Mouse (Mus musculus) neural tube, embryonic 12.5 days (tissue): ENCODE results near the gene H2afy2. TPM values are rescaled to one million over a fixed set of nuclear protein-coding genes. Genes with fewer than 3 reads are reported as not detected.

ENCODE experiments used
- ATAC-seq: fragments of 200-750 bp; cut with Nextera tagmentation; 2 replicates; pipeline ENCODE4 v1.8.0; 2017; ENCODE audit warnings: low read depth, mild to moderate bottlenecking, moderate TSS enrichment, moderate library complexity; ENCODE audit not compliant: low FRiP score
- H3K27ac ChIP-seq: fragments of 300-500 bp; sonication (generic); 2 replicates; pipeline ENCODE4 v1.5.1; 2016
- H3K27me3 ChIP-seq: fragments of 300-500 bp; sonication (generic); replicated peaks from 2 replicates; pipeline ENCODE4 v1.6.1; 2016; ENCODE audit warnings: mild to moderate bottlenecking
- H3K36me3 ChIP-seq: fragments of 300-500 bp; sonication (generic); 2 replicates; pipeline ENCODE4 v1.6.1; 2016; ENCODE audit warnings: mild to moderate bottlenecking
- H3K4me1 ChIP-seq: fragments of 300-500 bp; sonication (generic); 2 replicates; pipeline ENCODE4 v1.6.1; 2016
- H3K4me2 ChIP-seq: fragments of 300-500 bp; sonication (generic); replicated peaks from 2 replicates; pipeline ENCODE4 v1.6.1; 2016; ENCODE audit warnings: mild to moderate bottlenecking
- H3K4me3 ChIP-seq: fragments of 300-500 bp; sonication (generic); 2 replicates; pipeline ENCODE4 v1.5.1; 2016
- H3K9ac ChIP-seq: fragments of 300-500 bp; sonication (generic); 2 replicates; pipeline ENCODE4 v1.6.1; 2016; ENCODE audit warnings: mild to moderate bottlenecking
- H3K9me3 ChIP-seq: fragments of 300-500 bp; sonication (generic); 2 replicates; pipeline ENCODE4 v1.6.1; 2016; ENCODE audit warnings: mild to moderate bottlenecking
- WGBS: fragments of 180-500 bp; shearing (Covaris S2); methylation state at CpG from one replicate; pipeline ENCODE4 v1.1.7; 2016; 5-methylcytosine and 5-hydroxymethylcytosine counted together
- polyA plus RNA-seq: library from polyadenylated mRNA; unstranded; fragments of >200 nt; fragmentation: Nextera tagmentation; extraction: Ambion mirVana; gene quantifications from 2 replicates; pipeline ENCODE4 v1.2.1, GENCODE M21; 2016

The H2afy2 gene
- polyA plus RNA-seq, result 333 and 346 TPM in 2 replicates

- peak within 1 kb of the TSS; percentile 98 for H3K27ac ChIP-seq
- no peaks in the 10 kb centered on the region for H3K36me3 ChIP-seq
- peak within 1 kb of the TSS; percentile 84 for H3K4me3 ChIP-seq
- H3K4me2 ChIP-seq, result peak within 1 kb of the TSS; percentile 55
- H3K4me1 ChIP-seq, result peaks cover 16% of the 10 kb centered on the region
- peak within 1 kb of the TSS; percentile 99 for H3K9ac ChIP-seq
- H3K27me3 ChIP-seq, result no peaks in the 10 kb centered on the region
- ATAC-seq, result peak; percentile 81
- no peaks in the 10 kb centered on the region for H3K9me3 ChIP-seq
- under 1% methylated on average over 50 of the region's 50 CpGs for WGBS
These were observed at the start of gene H2afy2 for GRCm38 (mm10) chr10:61783621-61784251. H2afy2 (minus strand) TSS chr10:61784147.

GRCm38 (mm10) chr10:61832713-61833112 is 48.8 kb upstream of the H2afy2 start:
- ATAC-seq, result no peak
- Histone ChIP-seq H3K36me3 (no peaks in the 10 kb centered on the region), H3K27me3 (no peaks in the 10 kb centered on the region), H3K9ac (no peak overlapping the region), H3K4me2 (no peak overlapping the region), H3K4me1 (no peaks in the 10 kb centered on the region), H3K4me3 (no peak overlapping the region), H3K27ac (no peak overlapping the region), H3K9me3 (no peaks in the 10 kb centered on the region)
- WGBS, result 87% methylated on average over 11 of the region's 11 CpGs

DNA sequence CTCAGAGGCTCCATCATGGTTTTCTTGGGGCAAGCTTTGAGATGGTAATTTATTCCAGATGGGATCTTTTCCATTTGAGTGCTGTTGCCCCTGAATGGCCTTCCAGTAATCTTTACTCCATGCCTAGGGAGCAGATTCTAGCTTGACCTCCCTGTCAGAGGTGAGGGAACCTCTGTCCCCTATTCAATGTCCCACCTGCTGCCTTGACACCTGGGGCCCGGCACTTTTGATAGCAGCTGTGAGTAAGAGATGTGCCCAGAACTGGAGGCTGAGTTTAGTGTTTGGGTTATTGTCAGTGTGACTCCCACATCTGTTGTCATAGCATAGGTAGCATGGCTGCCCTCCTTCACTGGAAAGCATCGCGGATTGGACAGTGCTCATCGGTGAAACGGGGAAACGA is 47.8 kb upstream of the H2afy2 start:
- Histone ChIP-seq H3K9ac (no peak overlapping the region), H3K36me3 (no peaks in the 10 kb centered on the region), H3K4me3 (no peak overlapping the region), H3K4me1 (0 out of 2 replicates have a peak, but pooled peaks cover 8% of the 10 kb centered on the region), H3K4me2 (no peak overlapping the region), H3K27me3 (no peaks in the 10 kb centered on the region), H3K27ac (no peak overlapping the region), H3K9me3 (no peaks in the 10 kb centered on the region)
- WGBS, result 91% methylated on average over 6 of the region's 6 CpGs
- ATAC-seq, result no peak

GRCm38 (mm10) chr10:61831251-61831650 is 47.3 kb upstream of the H2afy2 start:
- no peaks in the 10 kb centered on the region for H3K9me3 ChIP-seq
- H3K4me3 ChIP-seq, result no peak overlapping the region
- H3K4me2 ChIP-seq, result no peak overlapping the region
- H3K4me1 ChIP-seq, result 0 out of 2 replicates have a peak, but pooled peaks cover 8% of the 10 kb centered on the region
- no peak overlapping the region for H3K9ac ChIP-seq
- H3K27me3 ChIP-seq, result no peaks in the 10 kb centered on the region
- no peak overlapping the region for H3K27ac ChIP-seq
- 75% methylated on average over 12 of the region's 12 CpGs for WGBS
- no peak for ATAC-seq
- no peaks in the 10 kb centered on the region for H3K36me3 ChIP-seq

GRCm38 (mm10) chr10:61830817-61831216 is 46.9 kb upstream of the H2afy2 start:
- H3K4me3 ChIP-seq, result no peak overlapping the region
- H3K27ac ChIP-seq, result no peak overlapping the region
- ATAC-seq, result no peak
- no peak overlapping the region for H3K9ac ChIP-seq
- H3K27me3 ChIP-seq, result no peaks in the 10 kb centered on the region
- 50% methylated on average over 9 of the region's 9 CpGs for WGBS
- H3K4me1 ChIP-seq, result 0 out of 2 replicates have a peak, but pooled peaks cover 8% of the 10 kb centered on the region
- H3K9me3 ChIP-seq, result no peaks in the 10 kb centered on the region
- H3K36me3 ChIP-seq, result no peaks in the 10 kb centered on the region
- H3K4me2 ChIP-seq, result no peak overlapping the region

- Histone ChIP-seq H3K4me2 (no peak overlapping the region), H3K9me3 (no peaks in the 10 kb centered on the region), H3K27me3 (no peaks in the 10 kb centered on the region), H3K27ac (no peak overlapping the region), H3K9ac (no peak overlapping the region), H3K36me3 (no peaks in the 10 kb centered on the region), H3K4me1 (0 out of 2 replicates have a peak, but pooled peaks cover 8% of the 10 kb centered on the region), H3K4me3 (no peak overlapping the region)
- no peak for ATAC-seq
- 57% methylated on average over 4 of the region's 4 CpGs for whole genome bisulfite sequencing
These were observed 45.1 kb upstream of the H2afy2 start for GRCm38 (mm10) chr10:61829046-61829445.

DNA sequence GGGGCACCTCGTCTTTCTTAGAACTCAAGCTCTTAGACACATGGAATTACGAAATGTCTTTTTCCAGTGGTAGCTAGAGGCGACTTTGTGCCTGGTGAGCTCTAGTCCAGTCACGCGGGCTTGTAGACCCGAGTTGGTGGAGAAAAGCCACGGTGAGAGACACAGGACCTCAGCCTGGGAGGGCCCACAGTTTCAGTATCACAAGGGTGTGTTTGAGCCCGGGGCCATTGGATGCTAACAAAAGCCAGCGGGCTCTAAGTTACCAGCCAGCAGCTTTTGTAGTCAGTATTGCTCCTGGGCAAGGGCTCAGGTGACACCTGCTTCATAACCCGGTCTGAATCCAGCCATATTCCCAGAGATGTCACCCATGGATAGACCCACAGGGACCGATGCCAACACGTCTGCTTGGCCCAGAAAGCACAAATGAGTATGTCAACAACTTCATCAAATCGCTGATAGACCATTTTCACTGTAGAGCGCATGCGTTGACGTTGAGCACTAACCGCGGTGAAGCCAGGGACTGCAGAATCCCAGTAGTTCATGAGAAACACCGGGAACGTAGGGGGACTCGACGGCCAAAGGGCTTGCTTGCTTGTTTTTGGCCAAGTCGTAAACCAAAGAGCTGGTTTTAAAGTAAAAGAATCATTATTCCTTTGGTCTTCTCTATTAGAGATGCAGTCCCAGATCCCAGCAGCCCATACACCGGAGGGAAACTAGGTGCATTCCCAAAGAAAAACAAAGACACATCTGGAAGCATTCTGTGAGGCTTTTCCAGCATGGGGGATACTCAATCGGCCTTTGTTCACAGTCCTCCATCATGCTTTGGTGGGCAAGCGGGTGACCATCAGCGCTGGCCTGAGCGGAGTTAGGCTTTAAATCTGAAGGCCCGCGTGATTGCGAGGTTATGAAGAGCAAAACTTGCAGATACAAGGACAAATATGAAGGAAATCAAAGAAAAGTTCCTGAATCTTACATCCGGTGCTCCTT is 44.3 kb upstream of the H2afy2 start:
- Histone ChIP-seq H3K36me3 (no peaks in the 10 kb centered on the region), H3K4me1 (peaks cover 14% of the 10 kb centered on the region), H3K9me3 (no peaks in the 10 kb centered on the region), H3K9ac (no peak overlapping the region), H3K4me3 (no peak overlapping the region), H3K27me3 (no peaks in the 10 kb centered on the region), H3K27ac (no peak overlapping the region), H3K4me2 (no peak overlapping the region)
- no peak for ATAC-seq
- 87% methylated on average over 32 of the region's 32 CpGs for WGBS

DNA sequence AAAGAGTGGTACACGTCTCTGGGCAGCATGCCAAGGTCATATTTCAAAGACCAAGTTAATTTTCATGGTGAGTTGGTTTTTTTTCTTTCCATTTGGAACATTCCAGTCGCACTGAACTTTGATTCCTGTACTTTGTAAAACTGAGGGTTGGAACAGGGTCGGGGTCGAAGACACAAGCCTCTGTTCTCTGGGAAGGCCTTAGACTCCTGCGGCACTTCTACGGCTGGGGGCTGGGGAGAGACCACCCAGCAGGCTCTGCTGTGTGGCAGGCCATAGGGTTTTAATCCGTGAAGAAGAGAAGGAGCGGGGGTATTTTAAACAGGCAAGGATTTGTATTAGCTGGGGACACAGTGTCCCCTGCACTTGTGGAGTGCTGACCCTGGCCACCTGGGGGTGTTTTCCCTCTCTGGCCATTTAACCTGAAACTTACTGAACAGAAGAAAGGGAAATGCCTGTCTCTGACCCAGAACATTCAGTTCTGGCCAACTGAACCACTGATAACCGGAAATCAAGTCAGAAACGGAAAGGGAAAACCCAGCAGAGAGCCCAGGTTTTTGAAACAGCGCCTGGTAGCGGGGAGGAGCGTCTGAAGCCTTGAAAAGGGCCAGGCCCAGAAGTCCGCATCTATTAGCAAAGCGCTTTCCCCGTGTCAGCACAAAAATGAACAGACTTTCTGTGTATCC is 42.9 kb upstream of the H2afy2 start:
- no peak overlapping the region for H3K4me2 ChIP-seq
- H3K36me3 ChIP-seq, result no peaks in the 10 kb centered on the region
- ATAC-seq, result no peak
- H3K27ac ChIP-seq, result no peak overlapping the region
- no peaks in the 10 kb centered on the region for H3K27me3 ChIP-seq
- WGBS, result 38% methylated on average over 16 of the region's 16 CpGs
- H3K9me3 ChIP-seq, result no peaks in the 10 kb centered on the region
- peaks cover 20% of the 10 kb centered on the region for H3K4me1 ChIP-seq
- H3K9ac ChIP-seq, result no peak overlapping the region
- no peak overlapping the region for H3K4me3 ChIP-seq

DNA sequence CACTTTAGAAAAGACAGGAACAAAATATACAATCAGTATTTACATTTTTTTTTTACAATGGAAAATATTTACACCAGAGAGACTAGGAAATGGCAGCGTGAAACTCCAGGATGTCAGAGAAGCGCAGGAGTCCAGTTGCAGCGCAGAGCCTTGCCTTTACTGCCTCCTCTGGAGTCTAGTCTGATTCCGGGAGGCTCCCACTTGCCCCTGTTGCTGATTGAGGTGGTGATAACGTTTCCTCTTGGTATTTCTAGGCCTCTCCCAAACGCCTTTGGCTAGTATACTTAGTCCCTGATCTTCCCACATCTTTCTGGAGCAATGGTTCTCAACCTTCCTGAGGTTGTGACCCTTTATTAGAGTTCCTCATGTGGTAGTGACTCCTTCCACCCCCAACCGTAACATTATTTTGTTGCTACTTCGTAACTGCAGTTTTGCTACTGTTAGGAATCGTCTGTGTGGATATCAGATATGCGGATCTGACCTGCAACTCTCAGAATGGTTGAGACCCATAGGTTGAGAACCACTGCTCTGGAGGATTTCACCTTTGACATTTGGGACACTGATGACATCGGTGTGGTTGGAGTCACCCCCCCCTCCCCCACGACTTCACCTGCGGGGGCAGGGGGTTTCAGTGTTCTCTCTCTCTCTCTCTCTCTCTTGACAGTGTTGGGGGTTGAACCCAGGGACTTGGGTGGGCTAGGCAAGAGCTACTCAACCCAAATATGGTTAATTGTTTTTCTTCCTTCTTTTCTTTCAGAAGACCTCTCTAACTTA is 42.2 kb upstream of the H2afy2 start:
- 72% methylated on average over 13 of the region's 13 CpGs for WGBS
- Histone ChIP-seq H3K4me3 (no peak overlapping the region), H3K9ac (no peak overlapping the region), H3K27ac (no peak overlapping the region), H3K9me3 (no peaks in the 10 kb centered on the region), H3K27me3 (no peaks in the 10 kb centered on the region), H3K4me1 (peaks cover 20% of the 10 kb centered on the region), H3K36me3 (no peaks in the 10 kb centered on the region), H3K4me2 (no peak overlapping the region)
- no peak for ATAC-seq

GRCm38 (mm10) chr10:61825536-61825935 is 41.6 kb upstream of the H2afy2 start:
- WGBS, result 66% methylated on average over 5 of the region's 5 CpGs
- no peak for ATAC-seq
- no peaks in the 10 kb centered on the region for H3K9me3 ChIP-seq
- no peaks in the 10 kb centered on the region for H3K36me3 ChIP-seq
- no peaks in the 10 kb centered on the region for H3K27me3 ChIP-seq
- no peak overlapping the region for H3K4me3 ChIP-seq
- no peak overlapping the region for H3K27ac ChIP-seq
- no peak overlapping the region for H3K9ac ChIP-seq
- H3K4me2 ChIP-seq, result no peak overlapping the region
- peaks cover 20% of the 10 kb centered on the region for H3K4me1 ChIP-seq

DNA sequence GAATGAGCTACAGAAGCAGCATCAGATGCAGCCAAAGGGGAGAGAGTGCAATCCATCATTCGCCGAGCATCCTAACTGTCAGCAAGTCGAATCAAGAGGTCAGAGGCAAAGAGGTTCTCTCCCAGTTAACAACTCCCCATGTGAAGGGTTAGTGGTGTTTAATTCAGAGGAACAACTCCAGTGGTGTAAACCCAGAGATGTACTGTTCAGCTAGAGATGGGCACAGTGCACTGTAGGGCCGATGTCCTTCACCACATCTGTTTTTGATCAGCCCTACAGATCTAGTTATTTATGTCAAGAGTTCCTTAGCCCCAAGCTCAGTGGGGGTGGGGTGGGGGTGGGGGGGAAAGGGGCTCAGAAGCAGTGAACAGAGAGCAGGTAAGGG is 39.8 kb upstream of the H2afy2 start:
- no peaks in the 10 kb centered on the region for H3K9me3 ChIP-seq
- H3K4me3 ChIP-seq, result no peak overlapping the region
- H3K27ac ChIP-seq, result no peak overlapping the region
- H3K9ac ChIP-seq, result no peak overlapping the region
- no peak overlapping the region for H3K4me2 ChIP-seq
- no peak for ATAC-seq
- no peaks in the 10 kb centered on the region for H3K36me3 ChIP-seq
- peaks cover 20% of the 10 kb centered on the region for H3K4me1 ChIP-seq
- 53% methylated on average over 4 of the region's 4 CpGs for WGBS
- no peaks in the 10 kb centered on the region for H3K27me3 ChIP-seq
